Mouse (Mus musculus) heart, adult 9 months (tissue): ENCODE data around the gene Ttk.

Experiments used
- DNase-seq, 2 experiments: peaks; one replicate each; pipeline ENCODE4 v3.0.0; 2022; ENCODE audit warnings: low spot score in 2 of 2

The Ttk gene

GRCm38 (mm10) chr9:83833811-83834747, at the start of gene Ttk:
Gene Ttk, plus strand, starts transcription at chr9:83834689.
- peak; percentile 89 to 93 for DNase-seq

GRCm38 (mm10) chr9:83785501-83785900, 49.0 kb upstream of the Ttk start:
- no peak for DNase-seq

- DNase-seq, result no peak
These were observed 45.2 kb upstream of the Ttk start for GRCm38 (mm10) chr9:83789326-83789725.

GRCm38 (mm10) chr9:83796875-83797274, 37.6 kb upstream of the Ttk start:
- no peak for DNase-seq

GRCm38 (mm10) chr9:83797898-83798297, 36.6 kb upstream of the Ttk start:
- DNase-seq, result no peak

GRCm38 (mm10) chr9:83804341-83804740, 30.1 kb upstream of the Ttk start:
- no peak for DNase-seq

GRCm38 (mm10) chr9:83805164-83805976, 29.1 kb upstream of the Ttk start:
- DNase-seq, result no peak

- DNase-seq, result peak; percentile 28 to 29
These were observed 28.3 kb upstream of the Ttk start, which contains the start of gene Elovl4 for GRCm38 (mm10) chr9:83805977-83806815. Gene Elovl4, minus strand, starts transcription at chr9:83806277.

- peak in 1 of 2 experiments; percentile 10 for DNase-seq
These were observed 26.9 kb upstream of the Ttk start for GRCm38 (mm10) chr9:83807562-83807961.

GRCm38 (mm10) chr9:83819188-83819587, 15.3 kb upstream of the Ttk start:
- no peak for DNase-seq

- DNase-seq, result no peak
These were observed 13.5 kb upstream of the Ttk start for GRCm38 (mm10) chr9:83820976-83821375.

- DNase-seq, result no peak
These were observed 11.6 kb upstream of the Ttk start for GRCm38 (mm10) chr9:83822925-83823324.

GRCm38 (mm10) chr9:83829896-83830295, 4.6 kb upstream of the Ttk start:
- DNase-seq, result no peak

- no peak for DNase-seq
These were observed 3.3 kb upstream of the Ttk start for GRCm38 (mm10) chr9:83831152-83831551.

GRCm38 (mm10) chr9:83834748-83835313, 342 bp downstream of the Ttk start:
- no peak for DNase-seq

- DNase-seq, result no peak
These were observed 18.0 kb downstream of the Ttk start for GRCm38 (mm10) chr9:83852464-83852863.

GRCm38 (mm10) chr9:83865165-83865564, 30.7 kb downstream of the Ttk start:
- DNase-seq, result no peak

- no peak for DNase-seq
These were observed 47.7 kb downstream of the Ttk start for GRCm38 (mm10) chr9:83882191-83882590.

- no peak for DNase-seq
These were observed 51.7 kb downstream of the Ttk start for GRCm38 (mm10) chr9:83886149-83886548.

GRCm38 (mm10) chr9:83888214-83888613, 53.7 kb downstream of the Ttk start:
- DNase-seq, result no peak

GRCm38 (mm10) chr9:83893073-83893472, 58.6 kb downstream of the Ttk start:
- DNase-seq, result no peak
